Mouse (Mus musculus) layer of hippocampus, adult 8-10 months (tissue): ENCODE measurements around the gene Lcp1. TPM values are rescaled to one million over a fixed set of nuclear protein-coding genes. Genes with fewer than 3 reads are reported as not detected.

Source experiments
- DNase-seq, 2 experiments: peaks; one replicate each; pipeline ENCODE4 v3.0.0; 2022; ENCODE audit warnings: low spot score in 2 of 2
- microRNA-seq, 2 experiments: library from miRNA; unstranded; fragments of <30 nt; microRNA quantifications; one replicate each; pipeline ENCODE4 v1.2.0; 2022
- total RNA-seq, 4 experiments: library from RNA; stranded (reverse); gene quantifications; 2 replicates each; pipeline ENCODE4 v1.2.4; 2022

Gene Lcp1
- total RNA-seq, 4 experiments from 2014 or later, result 5.1 to 23.3 (median 13.0) TPM

- DNase-seq, result no peak
Observed at GRCm38 (mm10) chr14:75279716-75280115, 148.8 kb downstream of the Lcp1 start.

- no peak for DNase-seq
Observed at GRCm38 (mm10) chr14:75280406-75280805, 149.5 kb downstream of the Lcp1 start.

Small RNAs within 50 kb of the gene (microRNA-seq; reads per million reads assigned to microRNA genes)
- 0 reads per million in 2 experiments for gene Gm44482

Other genes starting within 250 kb of the Lcp1 start
- gene Lrch1, start 183.2 kb upstream of the Lcp1 start, total RNA-seq, result 10 to 100 TPM; 14.8 to 43.1 (median 18.3) TPM
- gene Rubcnl, start 115.1 kb upstream of the Lcp1 start, total RNA-seq, result 1 to 10 TPM in 2 of 4 experiments, under 1 TPM in 2; 0.87 to 3.1 (median 1.8) TPM
- gene Lrrc63, start 220 bp upstream of the Lcp1 start, total RNA-seq, result not detected
- gene Cpb2, start 111.2 kb downstream of the Lcp1 start, total RNA-seq, result not detected
- 10 to 100 TPM; 44.6 to 55.0 (median 47.8) TPM for gene Zc3h13, start 153.3 kb downstream of the Lcp1 start, total RNA-seq